Mouse (Mus musculus): ENCODE measurements at regions not wholly inside any gene's neighbourhood (a gene's known extent, or its start where the extent isn't known, plus 50 kb on each side); places are given as distances from the start of the nearest gene placed in this dataset.

GRCm38 (mm10) chr12:93136395-93136794 lies 1287.4 kb upstream of the Sel1l start:
- TF ChIP-seq CTCF (IDR thresholded peaks at IDR 0.05; ENCODE audit: low read depth) (no peak), EP300 (optimal IDR thresholded peaks at IDR 0.05) (no peak)
